Mouse (Mus musculus) ES-E14 (cell line): ENCODE results near the gene Spink2. TPM values are rescaled to one million over a fixed set of nuclear protein-coding genes. Genes with fewer than 3 reads are reported as not detected.

Experiments
- DNase-seq: peaks from one replicate; pipeline ENCODE4 v3.0.0-alpha.2; 2013; ENCODE audit warnings: low read depth, low spot score
- H3K27ac ChIP-seq: 2 replicates; pipeline ENCODE4 v1.5.1; 2012; ENCODE audit warnings: low read depth, mild to moderate bottlenecking, low read length, moderate library complexity, mixed read lengths; ENCODE audit not compliant: poor library complexity, insufficient read depth, severe bottlenecking
- H3K36me3 ChIP-seq: 2 replicates; pipeline ENCODE4 v1.6.1; 2012; ENCODE audit warnings: mild to moderate bottlenecking, low read length, moderate library complexity, mixed read lengths; ENCODE audit not compliant: control insufficient read depth, poor library complexity, insufficient read depth, severe bottlenecking
- H3K4me1 ChIP-seq, 2 experiments: fragments of 150-350 bp in 1 of 2; sonication (generic) in 1 of 2; 2 replicates each; pipeline ENCODE4 v1.6.1; 2012; ENCODE audit warnings: low read length in 2 of 2, mild to moderate bottlenecking in 1 of 2, mixed read lengths in 1 of 2; ENCODE audit not compliant: control insufficient read depth in 2 of 2, insufficient read depth in 2 of 2, poor library complexity in 1 of 2
- H3K4me3 ChIP-seq, 2 experiments: fragments of 150-350 bp in 1 of 2; sonication (generic) in 1 of 2; 2 replicates each; pipeline ENCODE4 v1.5.1; 2012; ENCODE audit warnings: low read length in 2 of 2, low read depth in 1 of 2, mild to moderate bottlenecking in 1 of 2, mixed read lengths in 1 of 2; ENCODE audit not compliant: insufficient read depth in 1 of 2, poor library complexity in 1 of 2, severe bottlenecking in 1 of 2
- H3K9ac ChIP-seq: 2 replicates; pipeline ENCODE4 v1.6.1; 2012; ENCODE audit warnings: low read depth, mild to moderate bottlenecking, low read length, mixed read lengths; ENCODE audit not compliant: poor library complexity, insufficient read depth, severe bottlenecking
- H3K9me3 ChIP-seq: fragments of 150-350 bp; sonication (generic); 2 replicates; pipeline ENCODE4 v1.6.1; 2012; ENCODE audit warnings: low read depth, mild to moderate bottlenecking, low read length; ENCODE audit not compliant: control insufficient read depth, insufficient read depth
- CHD2 ChIP-seq: IDR thresholded peaks from 2 replicates; pipeline ENCODE4 v1.6.1; 2014; ENCODE audit warnings: mild to moderate bottlenecking, low read depth, low read length, inconsistent platforms
- HCFC1 ChIP-seq: IDR thresholded peaks from 2 replicates; pipeline ENCODE4 v1.6.1; 2012; ENCODE audit warnings: low read length, inconsistent platforms, borderline replicate concordance; ENCODE audit not compliant: insufficient read depth
- MAFK ChIP-seq: IDR thresholded peaks from 2 replicates; pipeline ENCODE4 v1.6.1; 2014; ENCODE audit warnings: mild to moderate bottlenecking, low read depth, low read length, inconsistent platforms; ENCODE audit not compliant: insufficient read depth
- ZC3H11A ChIP-seq: IDR thresholded peaks from 2 replicates; pipeline ENCODE4 v1.6.1; 2012; ENCODE audit warnings: low read depth, mild to moderate bottlenecking, inconsistent platforms, low read length, borderline replicate concordance
- ZNF384 ChIP-seq: IDR thresholded peaks from 2 replicates; pipeline ENCODE4 v1.6.1; 2012; ENCODE audit warnings: low read depth, low read length, inconsistent platforms
- in situ Hi-C, 2 experiments: fragments of 600-800 bp; cut with MboI; formaldehyde crosslinking; loops; one replicate each; pipeline ENCODE4 v1.15.1; 2025; ENCODE audit warnings: low sequenced_read_pairs in 2 of 2, inconsistent platforms in 1 of 2; ENCODE audit not compliant: unreplicated experiment in 2 of 2
- total RNA-seq: library from RNA; depleted of rRNA; stranded (reverse); fragments of 300-350 nt; gene quantifications from 2 replicates; pipeline ENCODE4 v1.2.3, GENCODE M21; 2012

Spink2 gene
- total RNA-seq, 1 experiment = 0.98 TPM

DNA sequence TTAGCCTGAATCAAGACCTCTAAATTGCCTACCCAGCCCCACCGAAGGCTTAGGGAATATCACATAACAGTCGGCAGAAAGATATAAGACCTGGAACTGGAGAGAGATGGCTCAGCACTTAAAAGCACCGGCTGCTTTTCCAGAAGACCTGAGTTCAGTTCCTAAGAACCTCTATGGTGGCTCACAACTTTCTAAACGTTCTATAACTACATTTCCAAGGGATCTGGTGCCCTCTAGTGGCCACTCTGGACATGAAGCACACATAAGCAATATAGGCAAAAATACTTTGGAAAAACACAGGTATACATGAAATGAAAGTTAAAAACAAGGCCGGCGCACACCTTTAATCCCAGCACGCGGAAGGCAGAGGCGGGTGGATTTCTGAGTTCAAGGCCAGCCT, 5.9 kb upstream of the Spink2 start:
- peak; percentile 55 for TF ChIP-seq MAFK
- no peak for TF ChIP-seq CHD2
- TF ChIP-seq HCFC1 = no peak
- peak; percentile 64; the same call in 1 of the 2 replicates for TF ChIP-seq ZC3H11A
- no peak for TF ChIP-seq ZNF384
- DNase-seq = peak; percentile 77
- no peaks in the 10 kb centered on the region for H3K4me1 ChIP-seq
- H3K4me3 ChIP-seq = no peak overlapping the region
- H3K36me3 ChIP-seq = no peaks in the 10 kb centered on the region
- H3K9ac ChIP-seq = no peak overlapping the region
- H3K27ac ChIP-seq = no peak overlapping the region
- in situ Hi-C loops = loop anchor here in 1 of 2 experiments (10.0 kb wide), 1 partner anchor 222 kb away; no protein-coding TSS in a partner anchor
- H3K9me3 ChIP-seq = no peaks in the 10 kb centered on the region

DNA sequence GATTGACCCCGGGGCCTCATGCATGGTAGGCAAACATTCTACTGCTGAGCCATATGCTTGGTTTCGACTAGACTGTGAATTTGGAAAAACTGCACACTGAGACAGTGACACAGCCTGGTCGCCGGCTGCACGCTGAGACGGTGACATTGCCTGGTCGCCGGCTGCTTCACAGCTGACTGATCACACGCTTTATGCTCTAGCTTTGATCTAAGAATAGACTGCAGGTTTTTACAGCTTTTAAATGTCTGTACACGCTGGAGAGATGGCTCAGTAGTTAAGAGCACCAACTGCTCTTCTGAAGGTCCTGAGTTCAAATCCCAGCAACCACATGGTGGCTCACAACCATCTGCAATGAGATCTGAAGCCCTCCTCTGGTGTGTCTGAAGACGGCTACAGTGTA, 5.1 kb downstream of the Spink2 start:
- DNase-seq = no peak
- in situ Hi-C loops = no loop called here
- TF ChIP-seq CHD2 (no peak), MAFK (no peak), ZNF384 (no peak), ZC3H11A (no peak), HCFC1 (no peak)

DNA sequence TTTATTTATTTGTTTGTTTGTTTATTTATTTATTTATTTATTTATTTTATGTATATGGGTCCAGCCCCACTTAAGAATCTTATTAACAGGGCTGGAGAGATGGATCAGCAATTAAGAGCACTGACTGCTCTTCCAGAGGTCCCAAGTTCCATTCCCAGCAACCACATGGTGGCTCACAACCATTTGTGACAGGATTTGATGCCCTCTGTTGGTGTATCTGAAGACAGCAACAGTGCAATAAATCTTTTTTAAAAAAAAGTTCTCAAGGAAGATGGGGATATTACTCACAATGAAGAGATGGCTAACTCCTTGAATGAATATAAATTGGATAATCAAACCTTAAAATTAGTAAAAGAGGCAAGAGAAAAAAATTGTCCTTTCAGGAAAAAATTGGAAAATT, 9.0 kb downstream of the Spink2 start:
- Histone ChIP-seq H3K36me3 (no peaks in the 10 kb centered on the region), H3K4me3 (no peak overlapping the region), H3K9me3 (no peaks in the 10 kb centered on the region), H3K27ac (no peak overlapping the region), H3K4me1 (no peaks in the 10 kb centered on the region), H3K9ac (no peak overlapping the region)
- DNase-seq = no peak
- TF ChIP-seq ZNF384 = no peak
- TF ChIP-seq HCFC1 = no peak
- TF ChIP-seq MAFK = no peak
- no peak for TF ChIP-seq ZC3H11A
- TF ChIP-seq CHD2 = no peak
- in situ Hi-C loops = no loop called here

More for the DNA sequence above, 5.1 kb downstream of the Spink2 start:
- Histone ChIP-seq H3K36me3 (no peaks in the 10 kb centered on the region), H3K9ac (no peak overlapping the region), H3K27ac (no peak overlapping the region), H3K4me3 (no peak overlapping the region), H3K4me1 (no peaks in the 10 kb centered on the region), H3K9me3 (no peaks in the 10 kb centered on the region)

DNA sequence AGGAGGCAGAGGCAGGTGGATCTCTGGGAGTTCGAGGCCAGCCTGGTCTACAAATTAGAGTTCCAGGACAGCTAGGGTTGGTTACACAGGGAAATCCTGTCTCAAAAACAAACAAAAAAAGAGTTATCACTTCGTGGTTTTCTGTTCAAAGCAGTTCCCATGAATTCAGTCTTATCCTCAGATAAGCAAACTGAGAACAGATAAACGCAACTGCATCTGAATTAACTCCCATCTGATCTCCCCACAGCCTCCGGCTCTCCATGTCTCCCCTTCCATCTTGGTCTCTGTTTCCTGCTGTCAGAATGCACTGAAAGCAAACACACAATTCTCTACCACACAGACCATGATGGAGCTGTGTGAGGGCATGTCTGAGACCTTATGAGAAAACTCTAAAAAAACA, 10.6 kb downstream of the Spink2 start:
- H3K27ac ChIP-seq = no peak overlapping the region
- no peaks in the 10 kb centered on the region for H3K4me1 ChIP-seq
- in situ Hi-C loops = no loop called here
- H3K4me3 ChIP-seq = no peak overlapping the region
- H3K9me3 ChIP-seq = no peaks in the 10 kb centered on the region
- H3K36me3 ChIP-seq = no peaks in the 10 kb centered on the region
- H3K9ac ChIP-seq = no peak overlapping the region
- TF ChIP-seq ZNF384 (no peak), ZC3H11A (no peak), HCFC1 (no peak), CHD2 (no peak), MAFK (no peak)
- no peak for DNase-seq

DNA sequence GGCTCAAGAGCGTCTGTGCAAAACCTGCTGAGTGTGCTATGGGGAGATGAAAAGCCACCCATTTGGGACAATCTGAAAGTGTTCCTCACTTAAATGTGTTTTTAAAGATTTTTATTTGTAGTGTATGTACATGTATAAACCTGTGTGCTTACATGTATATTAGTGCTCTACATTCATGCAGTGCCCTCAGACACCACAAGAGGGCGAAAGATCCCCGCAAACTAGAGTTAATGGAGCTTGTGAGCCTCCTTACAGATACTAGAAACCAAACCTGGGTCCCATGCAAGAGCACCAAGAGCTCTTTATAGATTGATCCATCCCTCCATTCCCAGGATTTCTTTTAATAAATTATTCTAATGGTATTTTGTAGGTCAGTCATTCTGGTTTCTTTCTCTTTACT, 17.3 kb downstream of the Spink2 start:
- H3K36me3 ChIP-seq = no peaks in the 10 kb centered on the region
- in situ Hi-C loops = no loop called here
- H3K27ac ChIP-seq = no peak overlapping the region
- no peaks in the 10 kb centered on the region for H3K9me3 ChIP-seq
- no peak overlapping the region for H3K9ac ChIP-seq
- no peak overlapping the region for H3K4me3 ChIP-seq
- peaks cover 2 to 6% of the 10 kb centered on the region in 2 experiments; a peak in 2 of 4 replicates for H3K4me1 ChIP-seq
- no peak for TF ChIP-seq MAFK
- TF ChIP-seq ZNF384 = no peak
- no peak for TF ChIP-seq HCFC1
- TF ChIP-seq CHD2 = no peak
- TF ChIP-seq ZC3H11A = peak; percentile 42
- peak; percentile 81 for DNase-seq
